Mouse (Mus musculus) forebrain, embryonic 14.5 days (tissue): ENCODE data around the gene Rcan1. TPM values are rescaled to one million over a fixed set of nuclear protein-coding genes. Genes with fewer than 3 reads are reported as not detected.

ENCODE experiments used
- ATAC-seq: fragments of 200-750 bp; cut with Nextera tagmentation; 2 replicates; pipeline ENCODE4 v1.8.0; 2017; ENCODE audit warnings: mild to moderate bottlenecking, moderate library complexity
- DNase-seq: peaks from one replicate; pipeline ENCODE4 v3.0.0-alpha.2; 2015; ENCODE audit warnings: low spot score
- H3K27ac ChIP-seq: fragments of 300-500 bp; sonication (generic); 2 replicates; pipeline ENCODE4 v1.5.1; 2014; ENCODE audit warnings: low read depth, mild to moderate bottlenecking, control low read depth, low read length, moderate library complexity
- H3K27me3 ChIP-seq: fragments of 300-500 bp; sonication (generic); replicated peaks from 2 replicates; pipeline ENCODE4 v1.6.1; 2014; ENCODE audit warnings: low read length, control low read depth, mixed read lengths; ENCODE audit not compliant: control insufficient read depth, insufficient read depth
- H3K36me3 ChIP-seq: fragments of 300-500 bp; sonication (generic); 2 replicates; pipeline ENCODE4 v1.6.1; 2014; ENCODE audit warnings: low read length, control low read depth; ENCODE audit not compliant: control insufficient read depth, insufficient read depth
- H3K4me1 ChIP-seq: fragments of 300-500 bp; sonication (generic); 2 replicates; pipeline ENCODE4 v1.6.1; 2014; ENCODE audit warnings: antibody characterized with exemption, low read length, control low read depth; ENCODE audit not compliant: control insufficient read depth, insufficient read depth
- H3K4me2 ChIP-seq: fragments of 300-500 bp; sonication (generic); 2 replicates; pipeline ENCODE4 v1.6.1; 2014; ENCODE audit warnings: mild to moderate bottlenecking, control low read depth, low read length
- H3K4me3 ChIP-seq: fragments of 300-500 bp; sonication (generic); 2 replicates; pipeline ENCODE4 v1.5.1; 2014; ENCODE audit warnings: low read depth, low read length, control low read depth
- H3K9ac ChIP-seq: fragments of 300-500 bp; sonication (generic); 2 replicates; pipeline ENCODE4 v1.6.1; 2014; ENCODE audit warnings: mild to moderate bottlenecking, low read length, control low read depth, moderate library complexity
- H3K9me3 ChIP-seq: fragments of 300-500 bp; sonication (generic); replicated peaks from 2 replicates; pipeline ENCODE4 v1.6.1; 2016; ENCODE audit warnings: low read length, control low read depth, mixed read lengths; ENCODE audit not compliant: control insufficient read depth
- WGBS: fragments of 180-500 bp; shearing (Covaris S2); extraction: QIAGEN DNeasy Blood & Tissue Kit; methylation state at CpG from one replicate; pipeline ENCODE4 v1.1.7; 2014; 5-methylcytosine and 5-hydroxymethylcytosine counted together
- polyA plus RNA-seq: library from polyadenylated mRNA; unstranded; fragments of >200 nt; fragmentation: Nextera tagmentation; extraction: Ambion mirVana; gene quantifications from 2 replicates; pipeline ENCODE4 v1.2.1, GENCODE M21; 2014

The Rcan1 gene
- polyA plus RNA-seq, 1 experiment from 2014 or later, result 46.3 TPM

DNA sequence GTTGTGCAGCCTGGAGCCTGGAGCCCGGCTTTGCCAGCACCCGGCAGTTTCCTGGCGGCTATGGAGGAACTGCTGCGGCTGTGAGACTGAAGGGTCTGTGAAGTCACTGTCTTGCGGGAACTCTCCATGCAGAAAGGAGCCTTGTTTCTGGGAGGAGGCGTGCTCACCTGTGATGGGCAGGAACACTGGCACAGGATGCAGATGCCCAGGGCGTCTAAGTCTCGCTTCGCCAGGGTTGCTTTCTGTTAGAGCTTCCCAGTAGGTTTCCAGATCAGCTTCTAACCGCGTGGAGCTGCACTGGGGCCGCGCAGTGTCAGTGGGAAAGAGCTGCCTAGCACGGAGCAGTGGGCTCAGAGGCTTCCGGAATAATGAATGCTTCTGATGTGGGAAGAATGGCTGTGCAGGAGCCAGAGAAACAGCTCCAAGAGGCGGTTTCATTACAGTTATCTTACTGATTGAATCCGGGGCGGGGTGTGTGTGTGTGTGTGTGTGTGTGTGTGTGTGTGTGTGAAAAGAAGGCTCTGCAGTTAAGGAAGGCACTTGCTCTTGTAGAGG, 35.2 kb downstream of the Rcan1 start:
- no peak for DNase-seq
- Histone ChIP-seq H3K27ac (no peak overlapping the region), H3K4me3 (no peak overlapping the region), H3K4me1 (no peaks in the 10 kb centered on the region), H3K9ac (no peak overlapping the region), H3K36me3 (no peaks in the 10 kb centered on the region), H3K4me2 (no peak overlapping the region), H3K27me3 (no peaks in the 10 kb centered on the region), H3K9me3 (no peaks in the 10 kb centered on the region)
- no peak for ATAC-seq
- 84% methylated on average over 18 of the region's 18 CpGs for WGBS

DNA sequence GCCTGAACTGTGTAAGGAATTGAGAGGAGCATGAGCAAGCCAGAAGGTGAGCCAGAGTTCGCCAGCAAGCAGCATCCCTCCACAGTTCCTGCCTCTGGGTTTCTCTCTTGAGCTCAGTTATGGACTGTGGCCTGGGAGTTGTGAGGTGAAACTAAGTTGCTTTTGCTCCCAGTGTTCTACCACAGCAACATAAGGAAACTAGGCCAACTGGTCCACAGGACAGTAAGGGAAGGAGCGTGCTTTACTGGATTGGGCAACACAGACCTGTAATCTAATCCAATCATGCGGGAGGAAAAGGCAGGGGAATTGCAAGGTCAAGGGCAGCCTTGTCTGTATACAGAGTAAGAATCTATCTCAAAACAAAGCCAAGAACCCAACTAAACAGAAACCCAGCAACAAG, 37.5 kb downstream of the Rcan1 start:
- Histone ChIP-seq H3K4me2 (no peak overlapping the region), H3K27me3 (no peaks in the 10 kb centered on the region), H3K9me3 (no peaks in the 10 kb centered on the region), H3K36me3 (no peaks in the 10 kb centered on the region), H3K4me1 (peaks cover under 1% of the 10 kb centered on the region; the same call in 1 of the 2 replicates), H3K27ac (no peak overlapping the region), H3K9ac (no peak overlapping the region), H3K4me3 (no peak overlapping the region)
- DNase-seq (no peak), ATAC-seq (no peak)
- WGBS, result 97% methylated on average over 3 of the region's 3 CpGs

DNA sequence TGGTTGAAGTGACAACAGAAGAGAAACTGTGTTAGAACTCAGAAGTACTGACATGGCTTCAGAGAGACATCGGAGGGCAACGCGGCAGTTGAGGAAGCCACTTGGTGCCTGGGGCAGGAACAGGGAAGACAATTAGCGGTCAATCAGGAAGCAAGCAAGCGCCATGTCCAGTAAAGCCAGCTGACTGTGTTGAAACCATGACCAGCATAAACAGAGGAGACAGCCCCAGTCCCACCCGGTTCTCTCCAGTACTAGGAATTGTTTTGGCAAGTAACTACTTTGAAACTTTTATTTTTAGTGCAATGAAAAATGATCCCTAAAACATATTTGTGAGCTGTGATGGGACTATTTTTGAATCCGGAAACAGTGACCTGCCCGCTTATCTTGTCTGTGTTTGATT, 39.9 kb downstream of the Rcan1 start:
- Histone ChIP-seq H3K4me2 (no peak overlapping the region), H3K9ac (no peak overlapping the region), H3K4me3 (no peak overlapping the region), H3K9me3 (no peaks in the 10 kb centered on the region), H3K27me3 (no peaks in the 10 kb centered on the region), H3K27ac (no peak overlapping the region), H3K4me1 (peaks cover 9% of the 10 kb centered on the region; the same call in 1 of the 2 replicates), H3K36me3 (no peaks in the 10 kb centered on the region)
- ATAC-seq (no peak), DNase-seq (no peak)
- WGBS, result 95% methylated on average over 8 of the region's 8 CpGs

DNA sequence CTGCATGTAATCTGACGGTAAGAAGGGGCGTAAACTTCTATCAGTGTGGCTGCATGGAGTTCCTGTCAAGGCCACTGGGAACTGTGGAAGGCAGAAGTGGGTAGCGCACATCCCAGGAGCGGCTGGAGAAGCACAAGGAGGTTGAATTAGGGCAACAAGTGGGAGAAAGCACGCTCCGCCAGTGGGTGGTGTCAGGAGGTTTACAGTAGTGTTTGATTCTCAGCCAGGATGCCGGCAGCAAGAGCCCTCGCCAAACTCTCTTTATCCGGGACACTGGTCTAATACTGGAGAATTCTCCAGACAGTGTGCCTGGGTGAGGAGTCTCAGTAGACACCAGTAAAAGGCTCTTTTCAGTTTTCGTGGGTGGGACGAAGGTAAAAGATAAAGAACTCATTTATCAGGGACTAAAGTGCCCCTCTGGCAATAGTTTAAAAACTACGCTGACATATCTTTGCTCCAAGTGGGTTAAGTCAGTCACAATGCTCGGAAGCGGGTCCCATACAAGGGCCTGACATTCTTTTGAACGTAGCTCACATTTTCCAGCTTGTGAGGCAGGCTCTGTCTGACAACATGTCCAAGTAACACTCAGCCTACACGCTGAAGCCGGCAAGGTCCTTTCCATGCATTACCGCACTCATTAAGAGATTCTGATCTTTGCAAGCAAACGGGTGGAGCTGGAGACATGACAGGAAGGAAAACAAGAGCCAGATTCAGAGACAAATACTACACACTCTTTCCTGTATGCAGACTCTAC, 42.3 kb downstream of the Rcan1 start:
- no peaks in the 10 kb centered on the region for H3K36me3 ChIP-seq
- no peak overlapping the region for H3K4me2 ChIP-seq
- 31% methylated on average over 19 of the region's 19 CpGs for WGBS
- H3K4me1 ChIP-seq, result peaks cover 9% of the 10 kb centered on the region; the same call in 1 of the 2 replicates
- no peak overlapping the region for H3K4me3 ChIP-seq
- H3K27me3 ChIP-seq, result no peaks in the 10 kb centered on the region
- peak; percentile 64 for DNase-seq
- peak; percentile 58 for ATAC-seq
- H3K9me3 ChIP-seq, result no peaks in the 10 kb centered on the region
- no peak overlapping the region for H3K9ac ChIP-seq
- peak overlapping the region; percentile 9; the same call in 1 of the 2 replicates for H3K27ac ChIP-seq

DNA sequence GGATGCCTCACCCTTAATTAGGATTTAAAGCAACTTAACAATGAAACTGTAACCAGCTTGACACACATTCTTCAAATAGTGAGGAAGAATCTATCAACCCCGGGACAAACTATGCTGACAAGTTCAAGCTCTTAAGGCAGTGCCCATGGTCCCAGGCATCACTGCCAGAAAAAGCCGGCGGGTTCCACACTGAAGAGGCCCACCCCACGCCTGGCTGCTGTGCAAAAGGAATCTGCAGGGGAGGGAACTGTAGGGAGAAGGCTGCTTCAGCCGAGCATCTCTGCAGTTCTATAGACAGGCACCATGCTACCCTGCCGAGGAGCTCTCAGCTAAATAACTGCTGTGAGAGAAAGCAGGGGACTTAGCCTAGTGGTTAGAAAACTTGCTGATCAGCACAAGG, 44.0 kb downstream of the Rcan1 start:
- Histone ChIP-seq H3K9ac (no peak overlapping the region), H3K27ac (no peak overlapping the region), H3K36me3 (no peaks in the 10 kb centered on the region), H3K4me3 (no peak overlapping the region), H3K4me2 (no peak overlapping the region), H3K27me3 (no peaks in the 10 kb centered on the region), H3K9me3 (no peaks in the 10 kb centered on the region), H3K4me1 (peaks cover 9% of the 10 kb centered on the region; the same call in 1 of the 2 replicates)
- DNase-seq (no peak), ATAC-seq (no peak)
- 9% methylated on average over 6 of the region's 6 CpGs for WGBS

DNA sequence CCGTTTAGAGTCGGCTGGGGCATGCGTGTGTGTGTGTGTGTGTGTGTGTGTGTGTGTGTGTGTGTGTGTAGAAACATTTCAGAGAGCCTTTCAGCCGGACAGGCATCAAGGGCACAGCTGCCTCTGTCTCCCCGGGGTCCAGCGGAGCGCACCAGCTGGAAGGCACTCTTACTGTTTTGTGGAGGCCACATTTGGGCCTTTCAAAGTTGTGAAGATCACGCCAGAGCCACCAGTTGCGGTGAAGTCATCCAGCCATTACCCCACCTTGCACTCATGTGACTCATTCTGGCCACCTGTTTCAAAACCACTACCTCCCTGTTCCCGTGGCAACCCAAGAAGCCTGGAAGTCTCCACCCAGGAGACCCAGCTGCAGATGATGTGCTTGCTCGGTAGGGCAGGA, 44.8 kb downstream of the Rcan1 start:
- no peak for DNase-seq

DNA sequence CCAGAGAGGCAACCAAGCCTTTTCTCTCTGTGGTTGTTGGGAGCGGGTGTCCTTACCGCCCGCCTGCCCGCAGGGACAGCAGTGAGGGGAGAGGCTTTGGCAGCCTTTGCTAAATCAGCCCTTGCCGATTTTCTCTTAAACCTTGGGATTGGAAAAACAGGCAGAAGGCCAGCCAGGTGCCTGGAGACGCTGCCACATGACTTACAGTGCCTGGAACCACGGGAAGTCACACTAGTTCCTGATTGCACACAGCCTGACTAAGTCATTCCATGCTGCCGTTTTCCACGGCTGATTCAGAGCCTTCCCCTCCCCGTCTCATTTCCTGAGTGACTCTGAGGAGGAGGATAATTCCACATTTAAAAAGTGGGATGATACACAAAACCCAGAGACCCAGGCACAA, 47.3 kb downstream of the Rcan1 start:
- ATAC-seq (no peak), DNase-seq (no peak)
- no peaks in the 10 kb centered on the region for H3K9me3 ChIP-seq
- H3K27me3 ChIP-seq, result no peaks in the 10 kb centered on the region
- H3K27ac ChIP-seq, result no peak overlapping the region
- no peak overlapping the region for H3K4me3 ChIP-seq
- peaks cover 9% of the 10 kb centered on the region; the same call in 1 of the 2 replicates for H3K4me1 ChIP-seq
- no peak overlapping the region for H3K9ac ChIP-seq
- H3K4me2 ChIP-seq, result no peak overlapping the region
- WGBS, result 64% methylated on average over 10 of the region's 10 CpGs
- H3K36me3 ChIP-seq, result no peaks in the 10 kb centered on the region

More for the DNA sequence above, 44.8 kb downstream of the Rcan1 start:
- 64% methylated on average over 11 of the region's 11 CpGs for WGBS
- ATAC-seq, result no peak
- Histone ChIP-seq H3K4me2 (no peak overlapping the region), H3K9ac (no peak overlapping the region), H3K9me3 (no peaks in the 10 kb centered on the region), H3K36me3 (no peaks in the 10 kb centered on the region), H3K4me1 (peaks cover 9% of the 10 kb centered on the region; the same call in 1 of the 2 replicates), H3K4me3 (no peak overlapping the region), H3K27me3 (no peaks in the 10 kb centered on the region), H3K27ac (no peak overlapping the region)

DNA sequence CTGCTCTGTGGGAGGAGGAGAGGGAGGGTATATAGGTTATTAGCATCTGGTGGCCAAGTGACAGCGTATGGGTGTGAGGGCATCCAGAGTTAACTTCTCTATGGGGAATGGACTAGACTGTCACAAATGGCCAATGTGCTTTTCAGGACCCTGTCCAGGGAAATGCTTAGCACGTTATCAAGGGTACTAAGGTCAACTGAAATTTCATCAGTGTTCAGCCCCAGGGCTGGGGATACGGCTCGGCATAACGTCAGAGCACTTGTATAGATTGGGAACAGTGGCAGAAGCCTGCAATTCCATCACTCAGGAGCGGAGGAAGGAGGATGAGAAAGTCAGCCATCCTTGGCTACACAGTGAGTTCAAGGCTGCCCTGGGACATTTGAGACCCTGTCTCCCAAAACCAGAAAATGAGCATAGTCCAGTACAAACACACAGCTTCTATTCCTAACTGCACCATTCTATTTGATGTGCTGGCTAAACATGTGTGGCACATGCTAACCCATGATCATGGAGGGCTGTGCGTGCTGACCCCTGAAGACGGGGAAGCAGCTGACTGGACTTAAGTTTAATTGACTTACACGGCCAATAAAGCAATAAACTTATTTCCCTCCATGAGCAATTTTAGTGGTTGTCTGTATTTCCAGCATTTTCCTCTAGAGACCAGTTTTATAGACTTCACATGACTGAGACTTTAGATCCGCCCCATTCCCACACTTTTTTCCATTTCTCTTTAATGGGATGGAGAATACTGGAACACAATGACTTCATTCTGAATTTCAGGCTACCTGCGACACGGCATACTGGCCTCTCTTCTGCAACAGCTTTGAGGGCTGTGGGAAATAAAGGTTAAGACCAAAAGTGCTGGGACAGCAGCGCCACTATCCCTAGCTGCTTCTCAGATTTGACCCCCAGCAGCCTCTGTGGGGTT, 48.0 kb downstream of the Rcan1 start:
- no peak overlapping the region for H3K4me2 ChIP-seq
- no peak overlapping the region for H3K27ac ChIP-seq
- H3K4me1 ChIP-seq, result peaks cover 4% of the 10 kb centered on the region; the same call in 1 of the 2 replicates
- ATAC-seq (no peak), DNase-seq (no peak)
- no peaks in the 10 kb centered on the region for H3K36me3 ChIP-seq
- H3K27me3 ChIP-seq, result no peaks in the 10 kb centered on the region
- no peak overlapping the region for H3K4me3 ChIP-seq
- WGBS, result 87% methylated on average over 13 of the region's 13 CpGs
- H3K9me3 ChIP-seq, result no peaks in the 10 kb centered on the region
- no peak overlapping the region for H3K9ac ChIP-seq
